Mouse (Mus musculus): ENCODE measurements around the gene Bmpr1b. TPM values are rescaled to one million over a fixed set of nuclear protein-coding genes. Genes with fewer than 3 reads are reported as not detected.

Bmpr1b gene
- polyA plus RNA-seq, 1 experiment from 2014 or later: 3.9 TPM

- no peak overlapping the region for H3K4me3 ChIP-seq
- H3K9ac ChIP-seq: no peak overlapping the region
- WGBS: 54% methylated on average over 4 of the region's 4 CpGs
- H3K27me3 ChIP-seq: no peaks in the 10 kb centered on the region
- no peaks in the 10 kb centered on the region for H3K4me1 ChIP-seq (replicated peaks)
- no peaks in the 10 kb centered on the region for H3K36me3 ChIP-seq
- no peak overlapping the region for H3K4me2 ChIP-seq
- H3K27ac ChIP-seq: no peak overlapping the region
- ATAC-seq (ENCODE audit: low FRiP score): no peak
- H3K9me3 ChIP-seq: no peaks in the 10 kb centered on the region
These were observed 203.0 kb downstream of the Bmpr1b start for GRCm38 (mm10) chr3:141966244-141966643.

- H3K9ac ChIP-seq: no peak overlapping the region
- no peaks in the 10 kb centered on the region for H3K36me3 ChIP-seq
- no peak overlapping the region for H3K4me3 ChIP-seq
- H3K4me1 ChIP-seq (replicated peaks): peaks cover 9% of the 10 kb centered on the region; the same call in 1 of the 2 replicates
- 39% methylated on average over 6 of the region's 6 CpGs for WGBS
- no peak overlapping the region for H3K27ac ChIP-seq
- no peak overlapping the region for H3K4me2 ChIP-seq
- no peaks in the 10 kb centered on the region for H3K27me3 ChIP-seq
- no peaks in the 10 kb centered on the region for H3K9me3 ChIP-seq
- ATAC-seq (ENCODE audit: low FRiP score): no peak
These were observed 216.3 kb downstream of the Bmpr1b start for GRCm38 (mm10) chr3:141952931-141953330.

GRCm38 (mm10) chr3:141950642-141951041, 218.6 kb downstream of the Bmpr1b start:
- no peaks in the 10 kb centered on the region for H3K27me3 ChIP-seq
- WGBS: 82% methylated on average over 8 of the region's 8 CpGs
- H3K4me2 ChIP-seq: no peak overlapping the region
- H3K36me3 ChIP-seq: no peaks in the 10 kb centered on the region
- no peak overlapping the region for H3K9ac ChIP-seq
- H3K9me3 ChIP-seq: no peaks in the 10 kb centered on the region
- no peak for ATAC-seq (ENCODE audit: low FRiP score)
- no peak overlapping the region for H3K4me3 ChIP-seq
- no peak overlapping the region for H3K27ac ChIP-seq
- peaks cover 9% of the 10 kb centered on the region; the same call in 1 of the 2 replicates for H3K4me1 ChIP-seq (replicated peaks)

GRCm38 (mm10) chr3:141948506-141948905, 220.7 kb downstream of the Bmpr1b start:
- WGBS: 90% methylated on average over 1 of the region's 1 CpGs
- peaks cover 9% of the 10 kb centered on the region for H3K4me1 ChIP-seq (replicated peaks)
- no peak overlapping the region for H3K9ac ChIP-seq
- H3K27me3 ChIP-seq: no peaks in the 10 kb centered on the region
- H3K4me3 ChIP-seq: no peak overlapping the region
- H3K36me3 ChIP-seq: no peaks in the 10 kb centered on the region
- no peak overlapping the region for H3K4me2 ChIP-seq
- H3K9me3 ChIP-seq: no peaks in the 10 kb centered on the region
- H3K27ac ChIP-seq: no peak overlapping the region
- no peak for ATAC-seq (ENCODE audit: low FRiP score)

- H3K36me3 ChIP-seq: no peaks in the 10 kb centered on the region
- H3K9ac ChIP-seq: no peak overlapping the region
- H3K4me3 ChIP-seq: no peak overlapping the region
- H3K4me1 ChIP-seq (replicated peaks): peaks cover 13% of the 10 kb centered on the region
- no peak overlapping the region for H3K4me2 ChIP-seq
- H3K9me3 ChIP-seq: no peaks in the 10 kb centered on the region
- no peaks in the 10 kb centered on the region for H3K27me3 ChIP-seq
- ATAC-seq (ENCODE audit: low FRiP score): no peak
- H3K27ac ChIP-seq: no peak overlapping the region
- WGBS: 86% methylated on average over 3 of the region's 3 CpGs
These were observed 221.1 kb downstream of the Bmpr1b start for GRCm38 (mm10) chr3:141948096-141948495.

GRCm38 (mm10) chr3:141946846-141947245, 222.4 kb downstream of the Bmpr1b start:
- peaks cover 11% of the 10 kb centered on the region; the same call in 1 of the 2 replicates for H3K4me1 ChIP-seq (replicated peaks)
- H3K9ac ChIP-seq: no peak overlapping the region
- H3K27ac ChIP-seq: no peak overlapping the region
- no peak overlapping the region for H3K4me3 ChIP-seq
- H3K9me3 ChIP-seq: no peaks in the 10 kb centered on the region
- 83% methylated on average over 2 of the region's 2 CpGs for whole genome bisulfite sequencing
- ATAC-seq (ENCODE audit: low FRiP score): no peak
- no peaks in the 10 kb centered on the region for H3K36me3 ChIP-seq
- H3K27me3 ChIP-seq: no peaks in the 10 kb centered on the region
- no peak overlapping the region for H3K4me2 ChIP-seq

- ATAC-seq (ENCODE audit: low FRiP score): no peak
- WGBS: 14% methylated on average over 3 of the region's 3 CpGs
- Histone ChIP-seq H3K4me2 (no peak overlapping the region), H3K9ac (no peak overlapping the region), H3K36me3 (no peaks in the 10 kb centered on the region), H3K27ac (no peak overlapping the region), H3K4me1 (replicated peaks) (peaks cover 5% of the 10 kb centered on the region; the same call in 1 of the 2 replicates), H3K9me3 (no peaks in the 10 kb centered on the region), H3K27me3 (no peaks in the 10 kb centered on the region), H3K4me3 (no peak overlapping the region)
These were observed 225.9 kb downstream of the Bmpr1b start for GRCm38 (mm10) chr3:141943317-141943742.

GRCm38 (mm10) chr3:141940207-141940606, 229.0 kb downstream of the Bmpr1b start:
- Histone ChIP-seq H3K27ac (no peak overlapping the region), H3K4me3 (no peak overlapping the region), H3K9ac (no peak overlapping the region), H3K4me1 (replicated peaks) (peaks cover 21% of the 10 kb centered on the region), H3K27me3 (no peaks in the 10 kb centered on the region), H3K9me3 (no peaks in the 10 kb centered on the region), H3K4me2 (no peak overlapping the region), H3K36me3 (no peaks in the 10 kb centered on the region)
- whole genome bisulfite sequencing: 86% methylated on average over 5 of the region's 5 CpGs
- no peak for ATAC-seq (ENCODE audit: low FRiP score)

GRCm38 (mm10) chr3:141936594-141937272, 232.5 kb downstream of the Bmpr1b start:
- H3K4me3 ChIP-seq: peak overlapping the region; percentile 5; the same call in 1 of the 2 replicates
- peaks cover 42% of the 10 kb centered on the region for H3K4me1 ChIP-seq (replicated peaks)
- H3K27ac ChIP-seq: peak overlapping the region; percentile 66
- peak overlapping the region; percentile 51; the same call in 1 of the 2 replicates for H3K9ac ChIP-seq
- no peaks in the 10 kb centered on the region for H3K27me3 ChIP-seq
- H3K4me2 ChIP-seq: peak overlapping the region; percentile 41
- WGBS: 5% methylated on average over 16 of the region's 16 CpGs
- no peaks in the 10 kb centered on the region for H3K9me3 ChIP-seq
- no peaks in the 10 kb centered on the region for H3K36me3 ChIP-seq
- ATAC-seq (ENCODE audit: low FRiP score): peak; percentile 85

GRCm38 (mm10) chr3:141932956-141933355, 236.3 kb downstream of the Bmpr1b start:
- Histone ChIP-seq H3K27ac (peak overlapping the region; percentile 27), H3K9me3 (no peaks in the 10 kb centered on the region), H3K36me3 (no peaks in the 10 kb centered on the region), H3K27me3 (no peaks in the 10 kb centered on the region), H3K9ac (no peak overlapping the region), H3K4me1 (replicated peaks) (peaks cover 49% of the 10 kb centered on the region), H3K4me2 (no peak overlapping the region), H3K4me3 (no peak overlapping the region)
- ATAC-seq (ENCODE audit: low FRiP score): no peak
- 38% methylated on average over 3 of the region's 3 CpGs for WGBS

GRCm38 (mm10) chr3:141931372-141932092, 237.7 kb downstream of the Bmpr1b start:
- WGBS: 3% methylated on average over 10 of the region's 10 CpGs
- no peaks in the 10 kb centered on the region for H3K9me3 ChIP-seq
- peak overlapping the region; percentile 63 for H3K9ac ChIP-seq
- no peaks in the 10 kb centered on the region for H3K27me3 ChIP-seq
- peaks cover 44% of the 10 kb centered on the region for H3K4me1 ChIP-seq (replicated peaks)
- peak overlapping the region; percentile 68; the same call in 1 of the 2 replicates for H3K27ac ChIP-seq
- peak overlapping the region; percentile 26 for H3K4me3 ChIP-seq
- ATAC-seq (ENCODE audit: low FRiP score): peak; percentile 53; the same call in 1 of the 2 replicates
- H3K4me2 ChIP-seq: peak overlapping the region; percentile 52
- no peaks in the 10 kb centered on the region for H3K36me3 ChIP-seq

GRCm38 (mm10) chr3:141923442-141923841, 245.8 kb downstream of the Bmpr1b start:
- H3K27me3 ChIP-seq: no peaks in the 10 kb centered on the region
- H3K4me1 ChIP-seq (replicated peaks): 0 out of 2 replicates have a peak, but pooled peaks cover 4% of the 10 kb centered on the region
- H3K36me3 ChIP-seq: no peaks in the 10 kb centered on the region
- no peak for ATAC-seq (ENCODE audit: low FRiP score)
- WGBS: 50% methylated on average over 1 of the region's 1 CpGs
- H3K9ac ChIP-seq: no peak overlapping the region
- H3K4me3 ChIP-seq: no peak overlapping the region
- no peak overlapping the region for H3K27ac ChIP-seq
- no peak overlapping the region for H3K4me2 ChIP-seq
- H3K9me3 ChIP-seq: no peaks in the 10 kb centered on the region

Measured in hindbrain, embryonic 13.5 days (tissue).